Mouse (Mus musculus): ENCODE measurements around the gene Odf2l. TPM values are rescaled to one million over a fixed set of nuclear protein-coding genes. Genes with fewer than 3 reads are reported as not detected.

Gene Odf2l
- total RNA-seq, 2 experiments from 2014 or later = 11.3 to 17.6 TPM

DNA sequence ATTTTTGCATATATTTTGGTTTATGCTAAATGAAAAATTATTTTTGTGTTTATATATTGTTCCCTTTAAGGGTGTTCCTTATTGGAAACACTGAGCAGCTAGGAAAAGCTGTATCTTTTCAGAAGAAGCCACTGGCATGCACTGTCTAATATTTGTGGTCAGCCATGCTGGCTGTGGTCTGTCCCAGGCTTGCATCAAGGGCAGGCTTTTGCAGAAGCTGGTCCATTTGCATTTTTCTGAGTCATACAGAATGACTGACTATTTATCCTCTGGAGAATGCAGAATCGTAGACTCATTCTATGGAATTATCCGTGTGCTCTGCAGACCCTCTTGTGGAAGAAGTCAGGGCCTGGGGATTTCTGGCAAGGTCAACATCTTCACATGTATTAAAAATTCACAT, 79.7 kb downstream of the Odf2l start:
- no peak for DNase-seq (ENCODE audit: low spot score in 2 of 2)

Other genes starting within 250 kb of the Odf2l start
- gene Clca4b, start 186.1 kb upstream of the Odf2l start, total RNA-seq (2021) = not detected
- gene Clca4a, start 143.5 kb upstream of the Odf2l start, total RNA-seq (2021) = not detected
- gene Clca1, start 85.8 kb upstream of the Odf2l start, total RNA-seq (2021) = not detected
- under 1 TPM; 0.75 to 0.81 TPM for gene Clca2, start 19.1 kb upstream of the Odf2l start, total RNA-seq (2021)
- gene Col24a1, start 173.9 kb downstream of the Odf2l start, total RNA-seq (2021) = 10 to 100 TPM; 10.5 to 11.2 TPM